Mouse (Mus musculus) hindbrain, postnatal 0 days (tissue): ENCODE results near the gene Ankrd13b. TPM values are rescaled to one million over a fixed set of nuclear protein-coding genes. Genes with fewer than 3 reads are reported as not detected.
"Not testable (repeated sequence)": the region's sequence is repeated elsewhere in the genome, so short reads cannot be mapped to it uniquely, and the experiment has no call there.

Experiments
- ATAC-seq: fragments of 200-750 bp; cut with Nextera tagmentation; 2 replicates; pipeline ENCODE4 v1.8.0; 2017; ENCODE audit warnings: mild to moderate bottlenecking, moderate TSS enrichment, moderate library complexity
- DNase-seq: peaks from one replicate; pipeline ENCODE4 v3.0.0-alpha.2; 2015; ENCODE audit warnings: low spot score
- H3K27ac ChIP-seq: fragments of 300-500 bp; sonication (generic); 2 replicates; pipeline ENCODE4 v1.5.1; 2014; ENCODE audit warnings: mild to moderate bottlenecking
- H3K27me3 ChIP-seq: fragments of 300-500 bp; sonication (generic); 2 replicates; pipeline ENCODE4 v1.6.1; 2014; ENCODE audit warnings: low read length, mixed read lengths; ENCODE audit not compliant: insufficient read depth
- H3K36me3 ChIP-seq: fragments of 300-500 bp; sonication (generic); 2 replicates; pipeline ENCODE4 v1.6.1; 2014; ENCODE audit warnings: low read length, mixed read lengths; ENCODE audit not compliant: insufficient read depth
- H3K4me1 ChIP-seq: fragments of 300-500 bp; sonication (generic); 2 replicates; pipeline ENCODE4 v1.6.1; 2014; ENCODE audit warnings: antibody characterized with exemption, low read length, mixed read lengths; ENCODE audit not compliant: insufficient read depth
- H3K4me2 ChIP-seq: fragments of 300-500 bp; sonication (generic); 2 replicates; pipeline ENCODE4 v1.6.1; 2014; ENCODE audit warnings: low read depth, mild to moderate bottlenecking, low read length, moderate library complexity, mixed read lengths
- H3K4me3 ChIP-seq: fragments of 300-500 bp; sonication (generic); 2 replicates; pipeline ENCODE4 v1.5.1; 2014; ENCODE audit warnings: low read length
- H3K9ac ChIP-seq: fragments of 300-500 bp; sonication (generic); replicated peaks from 2 replicates; pipeline ENCODE4 v1.6.1; 2014; ENCODE audit warnings: mild to moderate bottlenecking, low read length, moderate library complexity, mixed read lengths
- H3K9me3 ChIP-seq: fragments of 300-500 bp; sonication (generic); 2 replicates; pipeline ENCODE4 v1.6.1; 2016; ENCODE audit warnings: low read length, mixed read lengths
- CTCF ChIP-seq: IDR thresholded peaks from 2 replicates; pipeline ENCODE4 v1.5.1; 2016; ENCODE audit warnings: antibody characterized with exemption, control low read depth, low read depth
- WGBS: fragments of 180-500 bp; shearing (Covaris S2); extraction: QIAGEN DNeasy Blood & Tissue Kit; methylation state at CpG from one replicate; pipeline ENCODE4 v1.1.7; 2014; 5-methylcytosine and 5-hydroxymethylcytosine counted together
- polyA plus RNA-seq: library from polyadenylated mRNA; unstranded; fragments of >200 nt; fragmentation: Nextera tagmentation; extraction: Ambion mirVana; gene quantifications from 2 replicates; pipeline ENCODE4 v1.2.1, GENCODE M21; 2015
- total RNA-seq: library from RNA; depleted of rRNA; stranded (reverse); fragments of >200 nt; gene quantifications from 2 replicates; pipeline ENCODE4 v1.2.3, GENCODE M21; 2014; rRNA removed

Gene Ankrd13b
- total RNA-seq (71.6 and 77.1 TPM in 2 replicates), polyA plus RNA-seq (27.1 and 30.6 TPM in 2 replicates)

- H3K27me3 ChIP-seq, result no peaks in the 10 kb centered on the region
- TF ChIP-seq CTCF, result no peak
- peak within 1 kb of the TSS; percentile 94 for H3K4me2 ChIP-seq
- under 1% methylated on average over 51 of the region's 87 CpGs for WGBS
- peaks cover 59% of the 10 kb centered on the region for H3K4me1 ChIP-seq
- no peaks in the 10 kb centered on the region for H3K9me3 ChIP-seq
- H3K27ac ChIP-seq, result peak within 1 kb of the TSS; percentile 95
- peak within 1 kb of the TSS; percentile 91 for H3K4me3 ChIP-seq
- ATAC-seq, result peak; percentile 52
- H3K36me3 ChIP-seq, result no peaks in the 10 kb centered on the region
- DNase-seq, result peak; percentile 91
- H3K9ac ChIP-seq, result peak within 1 kb of the TSS; percentile 92
These were observed at the start of gene Ankrd13b for GRCm38 (mm10) chr11:77489591-77490235. Ankrd13b (minus strand) TSS chr11:77489678.

GRCm38 (mm10) chr11:77532202-77532846 lies 42.8 kb upstream of the Ankrd13b start:
- 88% methylated on average over 4 of the region's 4 CpGs for WGBS
- H3K27me3 ChIP-seq, result no peaks in the 10 kb centered on the region
- no peak for TF ChIP-seq CTCF
- peaks cover 7% of the 10 kb centered on the region for H3K36me3 ChIP-seq
- no peak overlapping the region for H3K27ac ChIP-seq
- H3K4me1 ChIP-seq, result no peaks in the 10 kb centered on the region
- H3K9ac ChIP-seq, result no peak overlapping the region
- no peak overlapping the region for H3K4me3 ChIP-seq
- no peaks in the 10 kb centered on the region for H3K9me3 ChIP-seq
- DNase-seq (no peak), ATAC-seq (no peak)
- no peak overlapping the region for H3K4me2 ChIP-seq

GRCm38 (mm10) chr11:77530862-77531261 lies 41.4 kb upstream of the Ankrd13b start:
- no peak overlapping the region for H3K4me3 ChIP-seq
- no peak for ATAC-seq
- DNase-seq, result no peak
- H3K9ac ChIP-seq, result no peak overlapping the region
- 92% methylated on average over 2 of the region's 2 CpGs for WGBS
- no peak overlapping the region for H3K4me2 ChIP-seq
- H3K27me3 ChIP-seq, result no peaks in the 10 kb centered on the region
- no peak for TF ChIP-seq CTCF
- no peaks in the 10 kb centered on the region for H3K9me3 ChIP-seq
- H3K4me1 ChIP-seq, result no peaks in the 10 kb centered on the region
- 0 out of 2 replicates have a peak, but pooled peaks cover 3% of the 10 kb centered on the region for H3K36me3 ChIP-seq
- H3K27ac ChIP-seq, result no peak overlapping the region

GRCm38 (mm10) chr11:77529644-77530043 lies 40.2 kb upstream of the Ankrd13b start:
- Histone ChIP-seq H3K4me1 (no peaks in the 10 kb centered on the region), H3K9ac (no peak overlapping the region), H3K27me3 (no peaks in the 10 kb centered on the region), H3K4me2 (no peak overlapping the region), H3K36me3 (0 out of 2 replicates have a peak, but pooled peaks cover 3% of the 10 kb centered on the region), H3K9me3 (no peaks in the 10 kb centered on the region), H3K4me3 (no peak overlapping the region), H3K27ac (no peak overlapping the region)
- ATAC-seq, result no peak
- TF ChIP-seq CTCF, result no peak
- DNase-seq, result no peak
- WGBS, result 90% methylated on average over 3 of the region's 3 CpGs

- not testable (repeated sequence) for DNase-seq, H3K9me3 ChIP-seq, H3K9ac ChIP-seq, H3K27me3 ChIP-seq, H3K4me3 ChIP-seq, H3K27ac ChIP-seq, H3K4me1 ChIP-seq, H3K36me3 ChIP-seq, H3K4me2 ChIP-seq, ATAC-seq
- WGBS, result 84% methylated on average over 3 of the region's 3 CpGs
These were observed 38.9 kb upstream of the Ankrd13b start for GRCm38 (mm10) chr11:77528420-77528819.

GRCm38 (mm10) chr11:77525804-77526486 lies 36.5 kb upstream of the Ankrd13b start:
- no peaks in the 10 kb centered on the region for H3K4me1 ChIP-seq
- peak; percentile 18; the same call in 1 of the 2 replicates for TF ChIP-seq CTCF
- H3K4me2 ChIP-seq, result no peak overlapping the region
- DNase-seq (no peak), ATAC-seq (no peak)
- no peaks in the 10 kb centered on the region for H3K27me3 ChIP-seq
- no peak overlapping the region for H3K4me3 ChIP-seq
- no peak overlapping the region for H3K9ac ChIP-seq
- H3K36me3 ChIP-seq, result no peaks in the 10 kb centered on the region
- H3K9me3 ChIP-seq, result no peaks in the 10 kb centered on the region
- H3K27ac ChIP-seq, result no peak overlapping the region
- WGBS, result 83% methylated on average over 3 of the region's 3 CpGs
